ENCODE assay signal across 9 mouse cellular contexts in genomic region chr9:50723406-50723805, GRCm38 (mm10). TPM values are rescaled to one million over a fixed set of nuclear protein-coding genes. Genes with fewer than 3 reads are reported as not detected.
DNase-seq lines count a peak whose midpoint lies in the region; ATAC-seq lines count a peak whose summit lies in the region.
"Had no signal": no experiment of that assay in that cellular context is flagged by ENCODE, and none has a peak within 500 bp of the region (broad histone marks: within the 10 kb centered on the region; RNA-seq: fewer than 3 reads in every experiment).

No protein-coding gene starts in this region.

- peak overlapping the region; percentile 67 for H3K27ac ChIP-seq in limb, embryonic 12.5 days
- H3K27ac ChIP-seq in limb, embryonic 10.5 days, result no peak overlapping the region
- H3K27ac ChIP-seq in heart, embryonic 12.5 days (ENCODE audit: poor library complexity, severe bottlenecking), result peak overlapping the region; percentile 92

- H3K27me3 ChIP-seq in limb, embryonic 12.5 days, result no peaks in the 10 kb centered on the region
- H3K27me3 ChIP-seq in limb, embryonic 10.5 days (ENCODE audit: low read depth, poor library complexity, severe bottlenecking), result no peaks in the 10 kb centered on the region
- no peaks in the 10 kb centered on the region for H3K27me3 ChIP-seq in heart, embryonic 12.5 days (replicated peaks)

- no peak overlapping the region; the same call in 1 of the 2 replicates for H3K4me2 ChIP-seq in limb, embryonic 12.5 days
- H3K4me2 ChIP-seq in heart, embryonic 12.5 days, result peak overlapping the region; percentile 54

- WGBS in limb, embryonic 12.5 days, result 67% methylated on average over 7 of the region's 7 CpGs
- WGBS in limb, embryonic 10.5 days, result 86% methylated on average over 7 of the region's 7 CpGs
- 14% methylated on average over 7 of the region's 7 CpGs for WGBS in heart, embryonic 12.5 days

- no peak overlapping the region for H3K9ac ChIP-seq in limb, embryonic 12.5 days (replicated peaks)
- H3K9ac ChIP-seq in heart, embryonic 12.5 days, result peak overlapping the region; percentile 47

- no peak for ATAC-seq in limb, embryonic 12.5 days (ENCODE audit: insufficient number of reproducible peaks, insufficient read depth, low FRiP score, low TSS enrichment, low read depth)
- peak; percentile 19; the same call in 1 of the 2 replicates for ATAC-seq in heart, embryonic 12.5 days (ENCODE audit: insufficient number of reproducible peaks, low FRiP score)
- ATAC-seq in megakaryocyte progenitor cell, adult 5-6 weeks (replicated peaks; ENCODE audit: poor library complexity), result 0 out of 2 replicates have a peak, but pooled peaks have one; percentile 14

- DNase-seq in limb, embryonic 10.5 days (ENCODE audit: low spot score), result no peak
- DNase-seq in cerebellum, adult 9-11 months, result peak; percentile 88
- DNase-seq in layer of hippocampus, adult 18-20 months (ENCODE audit: low spot score in 2 of 2), result peak; percentile 79 to 84
- peak; percentile 72 to 81 for DNase-seq in urinary bladder, postnatal 4 days (ENCODE audit: low spot score in 2 of 2)
- no peak for DNase-seq in spleen, postnatal 4 days (ENCODE audit: low spot score in 2 of 2)

- no peak overlapping the region for H3K4me3 ChIP-seq in limb, embryonic 12.5 days (replicated peaks)
- H3K4me3 ChIP-seq in limb, embryonic 10.5 days, result no peak overlapping the region
- peak overlapping the region; percentile 24 for H3K4me3 ChIP-seq in heart, embryonic 12.5 days

- peaks cover 5% of the 10 kb centered on the region; the same call in 1 of the 2 replicates for H3K36me3 ChIP-seq in limb, embryonic 12.5 days
- H3K36me3 ChIP-seq in limb, embryonic 10.5 days, result peaks cover 40% of the 10 kb centered on the region
- H3K36me3 ChIP-seq in heart, embryonic 12.5 days, result no peaks in the 10 kb centered on the region

- no peaks in the 10 kb centered on the region for H3K9me3 ChIP-seq in limb, embryonic 12.5 days
- no peaks in the 10 kb centered on the region for H3K9me3 ChIP-seq in limb, embryonic 10.5 days (replicated peaks)
- H3K9me3 ChIP-seq in heart, embryonic 12.5 days (replicated peaks), result 0 out of 2 replicates have a peak, but pooled peaks cover 3% of the 10 kb centered on the region

- peaks cover 55% of the 10 kb centered on the region for H3K4me1 ChIP-seq in limb, embryonic 12.5 days (replicated peaks)
- peaks cover 70% of the 10 kb centered on the region for H3K4me1 ChIP-seq in limb, embryonic 10.5 days
- peaks cover 58% of the 10 kb centered on the region for H3K4me1 ChIP-seq in heart, embryonic 12.5 days (replicated peaks)

RNA-seq across cellular contexts. Expression of gene Dixdc1, which starts 15.9 kb away (rescaled TPM):
- polyA plus RNA-seq in limb, embryonic 12.5 days (2016; fragmentation: Nextera tagmentation; extraction: Ambion mirVana), result 29.5 and 30.4 TPM in 2 replicates
- 33.8 and 36.8 TPM in 2 replicates for polyA plus RNA-seq in limb, embryonic 10.5 days (2016; fragmentation: Nextera tagmentation; extraction: Ambion mirVana)
- polyA plus RNA-seq in heart, embryonic 12.5 days (2016; fragmentation: Nextera tagmentation; extraction: Ambion mirVana), result 9.2 and 10.8 TPM in 2 replicates
- total RNA-seq in layer of hippocampus, adult 18-20 months (2021), result 10 to 100 TPM; 77.1 to 84.1 TPM
- total RNA-seq in megakaryocyte progenitor cell, adult 5-6 weeks (2015), result 0.07 and 0.22 TPM in 2 replicates
- total RNA-seq in megakaryocyte progenitor cell, adult 5-6 weeks (2017), result 0.42 and 0.44 TPM in 2 replicates
- total RNA-seq: neutrophil, adult 5-6 weeks had no signal

RNA-seq across cellular contexts. Expression of gene 2310030G06Rik, which starts 22.9 kb away (rescaled TPM):
- 2.2 and 3.5 TPM in 2 replicates for polyA plus RNA-seq in limb, embryonic 12.5 days (2016; fragmentation: Nextera tagmentation; extraction: Ambion mirVana)
- 2.6 and 2.8 TPM in 2 replicates for polyA plus RNA-seq in limb, embryonic 10.5 days (2016; fragmentation: Nextera tagmentation; extraction: Ambion mirVana)
- 9.5 and 13.2 TPM in 2 replicates for polyA plus RNA-seq in heart, embryonic 12.5 days (2016; fragmentation: Nextera tagmentation; extraction: Ambion mirVana)
- total RNA-seq in layer of hippocampus, adult 18-20 months (2021), result 1 to 10 TPM; 1.2 to 1.5 TPM
- 0.64 TPM in 1 of 2 replicates, not detected in the other for total RNA-seq in megakaryocyte progenitor cell, adult 5-6 weeks (2015)
- total RNA-seq in megakaryocyte progenitor cell, adult 5-6 weeks (2017), result 0.71 TPM in 1 of 2 replicates, not detected in the other
- total RNA-seq: neutrophil, adult 5-6 weeks had no signal

RNA-seq across cellular contexts. Expression of gene Cryab, which starts 27.7 kb away (rescaled TPM):
- 28.0 and 31.2 TPM in 2 replicates for polyA plus RNA-seq in limb, embryonic 12.5 days (2016; fragmentation: Nextera tagmentation; extraction: Ambion mirVana)
- polyA plus RNA-seq in limb, embryonic 10.5 days (2016; fragmentation: Nextera tagmentation; extraction: Ambion mirVana), result 2.4 and 3.1 TPM in 2 replicates
- 1,032 and 1,048 TPM in 2 replicates for polyA plus RNA-seq in heart, embryonic 12.5 days (2016; fragmentation: Nextera tagmentation; extraction: Ambion mirVana)
- 100 to 1,000 TPM; 171 to 201 TPM for total RNA-seq in layer of hippocampus, adult 18-20 months (2021)
- 0.71 and 0.99 TPM in 2 replicates for total RNA-seq in megakaryocyte progenitor cell, adult 5-6 weeks (2015)
- 0.34 and 0.54 TPM in 2 replicates for total RNA-seq in megakaryocyte progenitor cell, adult 5-6 weeks (2017)
- total RNA-seq: neutrophil, adult 5-6 weeks had no signal

RNA-seq across cellular contexts. Expression of gene Hspb2, which starts 28.7 kb away (rescaled TPM):
- 13.3 and 19.2 TPM in 2 replicates for polyA plus RNA-seq in limb, embryonic 12.5 days (2016; fragmentation: Nextera tagmentation; extraction: Ambion mirVana)
- polyA plus RNA-seq in limb, embryonic 10.5 days (2016; fragmentation: Nextera tagmentation; extraction: Ambion mirVana), result not detected in 2 replicates
- 284 and 285 TPM in 2 replicates for polyA plus RNA-seq in heart, embryonic 12.5 days (2016; fragmentation: Nextera tagmentation; extraction: Ambion mirVana)
- total RNA-seq in layer of hippocampus, adult 18-20 months (2021), result 1 to 10 TPM in 1 of 2 experiments, under 1 TPM in 1; 0.67 to 1.9 TPM
- total RNA-seq in megakaryocyte progenitor cell, adult 5-6 weeks (2015), result not detected in 2 replicates
- not detected in 2 replicates for total RNA-seq in megakaryocyte progenitor cell, adult 5-6 weeks (2017)
- total RNA-seq: neutrophil, adult 5-6 weeks had no signal

RNA-seq across cellular contexts. Expression of gene Fdxacb1, which starts 44.6 kb away (rescaled TPM):
- 10.9 and 11.3 TPM in 2 replicates for polyA plus RNA-seq in limb, embryonic 12.5 days (2016; fragmentation: Nextera tagmentation; extraction: Ambion mirVana)
- 12.6 and 14.0 TPM in 2 replicates for polyA plus RNA-seq in limb, embryonic 10.5 days (2016; fragmentation: Nextera tagmentation; extraction: Ambion mirVana)
- 8.0 and 10.3 TPM in 2 replicates for polyA plus RNA-seq in heart, embryonic 12.5 days (2016; fragmentation: Nextera tagmentation; extraction: Ambion mirVana)
- 1 to 10 TPM; 5.2 to 5.9 TPM for total RNA-seq in layer of hippocampus, adult 18-20 months (2021)
- total RNA-seq in megakaryocyte progenitor cell, adult 5-6 weeks (2015), result 6.9 and 7.8 TPM in 2 replicates
- total RNA-seq in megakaryocyte progenitor cell, adult 5-6 weeks (2017), result 6.0 and 7.0 TPM in 2 replicates

Comparison
In these comparisons a context has a peak if more than half of its experiments do, and no peak if none do; other contexts are left out.
1. DNase-seq: peak in cerebellum, adult 9-11 months (single experiment), layer of hippocampus, adult 18-20 months (2 of 2) and urinary bladder, postnatal 4 days (2 of 2); none in limb, embryonic 10.5 days (single experiment) and spleen, postnatal 4 days (0 of 2).
2. RNA of gene Cryab, which starts 27.7 kb away (polyA plus RNA-seq): 1,032 to 1,048 TPM in heart, embryonic 12.5 days; 28.0 to 31.2 TPM in limb, embryonic 12.5 days and 2.4 to 3.1 TPM in limb, embryonic 10.5 days; every median in the first group is over 10 times any median in the second.